Mouse (Mus musculus): ENCODE results near the gene Sppl2b.

Gene Sppl2b

GRCm38 (mm10) chr10:80845055-80845693 lies 9.9 kb upstream of the Sppl2b start:
- DNase-seq (ENCODE audit: low spot score), result no peak

DNA sequence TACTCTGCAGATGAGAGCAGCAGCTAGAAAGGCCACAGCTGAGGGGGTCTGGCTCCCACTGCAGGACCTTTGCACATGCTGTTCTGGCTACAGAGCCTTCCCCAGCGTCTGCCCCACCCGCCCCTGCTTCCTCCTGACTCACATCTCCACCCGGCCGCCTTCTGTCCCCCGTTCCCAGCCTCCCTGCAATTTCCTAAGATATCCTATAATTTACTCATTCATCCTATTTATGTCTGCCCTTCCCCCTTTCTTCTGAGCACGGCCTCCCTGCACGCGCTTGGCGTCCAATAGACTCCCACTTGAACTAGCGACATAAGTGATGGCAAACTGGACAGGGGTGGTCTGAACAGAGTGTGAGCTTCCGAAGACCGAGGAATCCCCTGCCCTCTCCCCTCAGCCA lies 9.3 kb upstream of the Sppl2b start:
- no peak for DNase-seq (ENCODE audit: low spot score)

DNA sequence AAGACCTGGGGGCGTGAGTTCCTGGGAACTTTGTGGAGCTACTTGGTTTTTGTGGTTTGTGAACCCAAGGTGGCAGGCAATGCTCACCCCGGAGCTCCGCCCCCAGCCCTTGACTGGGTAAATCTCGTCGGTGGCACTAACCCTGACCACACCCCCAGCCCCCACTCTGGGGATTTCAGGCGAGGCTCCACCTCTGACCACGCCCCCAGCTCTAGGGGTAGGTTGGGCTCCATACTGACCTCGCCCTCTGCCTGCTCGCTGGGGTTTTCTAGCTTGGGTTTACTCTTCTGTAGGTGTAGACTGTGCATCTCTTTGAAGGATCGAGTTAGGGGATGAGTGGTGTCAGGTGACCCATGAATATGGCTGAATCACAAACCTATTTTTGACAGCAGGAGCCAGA lies 6.5 kb upstream of the Sppl2b start:
- no peak for DNase-seq (ENCODE audit: low spot score)

DNA sequence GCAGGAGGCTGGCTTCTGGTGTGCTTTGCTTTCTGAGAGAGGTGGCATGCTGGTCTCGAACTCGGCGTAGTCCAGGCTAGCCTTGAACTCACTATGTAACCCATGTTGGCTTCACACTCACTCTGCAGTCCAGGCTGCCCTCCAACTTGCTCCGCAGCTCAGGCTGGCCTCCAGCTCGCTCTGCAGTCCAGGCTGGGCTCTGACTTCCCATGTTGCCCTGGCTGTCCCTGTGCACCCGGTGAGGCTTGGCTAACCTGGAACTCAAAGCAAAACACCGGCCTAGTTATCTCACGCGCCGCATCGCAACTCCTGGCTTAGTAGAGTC lies 636 bp downstream of the Sppl2b start:
- no peak for DNase-seq (ENCODE audit: low spot score)

DNA sequence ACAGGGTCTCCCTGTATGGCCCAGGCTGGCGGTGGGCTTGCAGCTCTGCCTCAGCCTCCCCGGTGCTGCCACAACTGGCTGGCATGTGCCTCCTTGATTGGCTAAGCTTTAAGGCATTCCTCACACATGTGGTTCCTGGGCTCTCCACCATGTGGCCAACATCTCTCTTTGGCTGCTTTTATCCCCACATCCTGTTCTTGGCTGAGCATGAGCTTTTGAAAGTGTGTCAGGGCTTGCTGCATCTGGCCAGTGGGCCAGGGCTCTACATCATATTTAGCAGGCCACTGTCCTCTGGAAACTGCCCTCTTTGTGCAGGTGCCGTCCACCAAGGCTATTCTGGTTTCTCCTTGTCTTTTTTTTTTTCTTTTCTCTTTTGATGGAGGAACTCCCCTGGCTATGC lies 1.2 kb downstream of the Sppl2b start:
- no peak for DNase-seq (ENCODE audit: low spot score)

DNA sequence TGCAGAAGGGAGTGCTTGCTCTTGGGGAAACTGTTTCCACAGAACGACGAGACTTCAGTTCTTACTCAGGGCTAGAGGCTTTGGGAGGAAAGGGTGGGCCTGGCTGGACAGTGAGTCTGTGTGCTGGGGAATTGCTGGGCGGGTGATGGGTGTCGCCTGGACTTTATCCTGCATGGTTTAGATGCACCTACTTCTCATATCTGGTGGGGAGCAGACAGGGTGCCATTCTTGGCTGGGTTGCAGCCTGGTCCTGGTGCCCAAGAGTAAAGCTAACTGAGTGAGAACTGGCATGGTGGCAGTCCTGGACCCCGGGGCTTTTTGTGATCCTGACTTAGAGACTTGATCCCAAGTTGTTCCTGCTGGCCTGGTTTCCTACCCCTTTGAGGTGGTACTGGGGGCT lies 1.8 kb downstream of the Sppl2b start:
- DNase-seq (ENCODE audit: low spot score), result no peak

- no peak for DNase-seq (ENCODE audit: low spot score)
Observed at GRCm38 (mm10) chr10:80857386-80857785, 2.3 kb downstream of the Sppl2b start.

DNA sequence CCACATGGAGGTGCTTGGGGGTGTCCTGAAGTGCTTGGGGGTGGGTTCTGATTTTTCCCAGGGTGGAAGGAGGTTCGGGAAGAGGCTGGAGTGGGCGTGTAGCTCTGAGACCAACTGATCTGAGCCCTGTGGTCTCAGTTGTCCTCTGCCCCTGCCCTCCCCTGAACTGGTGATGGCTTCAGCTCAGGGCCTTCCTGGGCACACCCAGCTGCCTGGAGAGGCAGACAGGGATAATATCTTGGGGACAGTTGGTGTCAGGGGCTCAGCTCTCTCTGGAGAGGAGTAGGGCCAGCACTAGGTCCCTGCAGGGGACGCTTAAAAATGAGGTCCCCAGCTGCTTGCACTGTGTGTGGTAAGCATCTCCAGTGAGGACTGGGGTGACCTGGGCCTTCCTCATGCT lies 2.8 kb downstream of the Sppl2b start:
- DNase-seq (ENCODE audit: low spot score), result no peak

DNA sequence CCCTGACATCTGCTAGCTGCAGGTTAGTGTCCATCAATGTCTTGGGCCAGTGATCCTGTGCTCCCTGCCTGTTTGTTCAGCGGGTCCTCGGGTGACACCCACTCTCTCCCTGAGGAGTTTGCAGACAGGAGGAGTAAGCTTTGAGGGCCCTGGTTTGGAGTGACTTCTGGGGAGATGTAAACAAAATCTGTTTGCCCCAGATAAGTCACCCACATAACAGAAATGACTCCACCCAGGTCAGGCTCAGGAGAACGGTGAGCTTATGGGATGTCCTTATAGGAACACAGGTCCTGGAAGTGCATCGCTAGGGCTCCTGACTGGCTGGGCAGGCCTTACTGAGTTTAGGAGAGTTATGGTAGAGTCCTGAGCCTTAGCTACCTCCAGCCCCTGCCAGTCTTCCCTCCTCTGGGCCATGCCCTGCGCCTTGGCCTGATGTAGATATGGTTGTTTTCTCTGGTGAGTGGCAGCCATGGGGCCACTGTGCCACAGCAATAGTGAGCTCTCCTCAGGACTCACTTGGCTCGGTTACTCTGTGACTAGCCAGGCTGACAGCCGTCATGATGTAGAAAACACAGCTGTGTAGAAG lies 3.4 kb downstream of the Sppl2b start:
- DNase-seq (ENCODE audit: low spot score), result no peak

DNA sequence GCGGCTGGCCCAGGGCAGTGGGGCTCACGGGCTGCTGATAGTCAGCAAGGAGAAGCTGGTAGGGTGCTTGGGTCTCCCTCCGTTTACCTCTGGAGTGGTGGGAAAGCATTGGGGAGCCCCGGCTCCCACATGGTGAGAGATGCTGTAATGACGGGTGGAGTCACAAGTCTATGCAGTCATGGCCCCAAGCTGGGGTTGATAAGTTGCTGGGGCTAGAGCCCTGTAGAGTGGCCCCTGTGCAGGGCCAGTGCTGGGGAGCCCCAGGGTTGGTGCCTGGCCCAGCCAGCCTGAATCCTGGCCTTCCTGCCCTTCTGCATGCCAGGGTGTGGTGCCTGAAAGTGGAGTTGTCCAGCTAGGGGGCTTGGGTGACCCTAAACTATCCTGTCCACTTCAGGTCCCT lies 7.2 kb downstream of the Sppl2b start:
- DNase-seq (ENCODE audit: low spot score), result no peak

DNA sequence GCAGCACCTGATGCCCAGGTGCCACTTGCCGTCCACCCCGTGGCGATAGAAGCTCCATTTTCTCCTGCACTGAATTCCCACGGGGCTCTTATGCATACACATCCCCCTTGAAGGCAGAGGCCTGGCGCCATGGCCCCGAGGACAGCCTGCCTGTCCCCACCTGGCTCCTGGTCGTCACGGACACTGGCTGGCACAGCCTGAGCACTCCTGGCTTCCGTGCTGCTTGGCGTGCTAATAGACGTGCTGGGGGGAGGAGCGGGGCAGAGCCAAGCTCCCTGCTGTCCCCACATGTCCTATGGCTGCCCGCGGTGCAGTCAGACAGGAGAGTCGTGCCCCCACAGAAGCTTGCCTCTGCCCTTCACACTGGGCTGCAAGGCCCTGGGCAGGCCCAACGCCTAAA lies 9.4 kb downstream of the Sppl2b start:
- no peak for DNase-seq (ENCODE audit: low spot score)

GRCm38 (mm10) chr10:80870993-80871392 lies 15.9 kb downstream of the Sppl2b start:
- DNase-seq (ENCODE audit: low spot score), result no peak

DNA sequence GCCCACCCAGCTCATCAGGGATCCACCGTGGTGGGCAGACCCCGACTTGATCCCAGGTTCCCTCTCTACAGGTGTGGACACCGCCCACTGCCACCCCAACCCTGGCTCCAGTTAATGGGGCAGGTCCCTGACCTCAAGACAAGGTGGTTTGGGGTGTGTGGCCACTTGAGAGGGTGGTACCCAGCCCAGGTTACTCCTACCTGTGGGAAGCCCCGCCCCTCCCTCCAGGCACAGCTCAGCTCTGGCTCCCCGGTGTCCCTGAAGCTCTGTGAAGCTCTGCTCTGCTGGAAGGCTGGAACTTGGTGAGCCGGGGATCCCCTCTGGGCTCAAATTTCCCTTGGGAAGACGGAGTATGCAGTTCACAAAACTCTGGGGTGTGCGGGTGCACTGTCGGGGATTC lies 16.5 kb downstream of the Sppl2b start, which contains the start of gene Tmprss9:
Tmprss9 (plus strand) TSS at position 268 of the 400 bp plus-strand sequence.
- DNase-seq (ENCODE audit: low spot score), result no peak

DNA sequence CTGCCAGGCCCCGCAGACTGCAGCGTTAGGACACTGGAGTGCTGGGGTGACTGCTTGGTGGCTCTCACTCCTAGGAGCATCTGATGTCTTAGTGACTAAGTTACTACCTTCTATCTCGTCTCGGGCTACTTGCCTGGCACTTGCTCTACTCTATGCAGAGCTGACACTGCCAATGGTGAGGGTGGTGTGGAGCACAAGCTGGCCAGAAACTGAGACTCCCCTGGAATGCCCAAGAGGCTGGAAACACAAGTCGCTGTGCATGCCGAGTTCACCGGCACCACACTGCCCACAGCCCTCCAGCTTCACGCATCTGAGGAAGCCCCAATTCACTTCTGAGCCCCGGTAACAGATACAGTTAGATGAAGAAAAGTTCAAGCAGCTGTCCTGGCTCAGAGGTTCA lies 19.0 kb downstream of the Sppl2b start:
- no peak for DNase-seq (ENCODE audit: low spot score)

DNA sequence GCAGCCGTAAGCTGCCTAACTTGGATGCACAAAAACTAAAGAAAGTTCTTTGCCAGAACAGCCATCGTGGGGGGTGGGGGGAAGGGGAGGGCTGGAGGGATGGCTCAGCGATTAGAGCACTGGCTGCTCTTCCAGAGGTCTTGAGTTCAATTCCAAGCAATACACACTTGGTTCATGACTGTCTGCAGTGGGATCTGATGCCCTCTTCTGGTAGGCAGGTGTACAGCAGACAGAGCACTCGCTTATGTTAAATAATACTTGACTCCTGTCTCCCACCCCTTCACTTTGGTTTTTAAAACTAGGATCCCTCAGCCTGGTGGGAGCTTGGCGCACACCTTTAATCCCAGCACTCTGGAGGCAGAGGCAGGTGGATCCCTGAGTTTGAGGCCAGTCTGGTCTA lies 21.0 kb downstream of the Sppl2b start:
- no peak for DNase-seq (ENCODE audit: low spot score)

- DNase-seq (ENCODE audit: low spot score), result no peak
Observed at GRCm38 (mm10) chr10:80876594-80876993, 21.5 kb downstream of the Sppl2b start.

GRCm38 (mm10) chr10:80880131-80880641 lies 25.1 kb downstream of the Sppl2b start:
- no peak for DNase-seq (ENCODE audit: low spot score)

GRCm38 (mm10) chr10:80880901-80881300 lies 25.8 kb downstream of the Sppl2b start:
- DNase-seq (ENCODE audit: low spot score), result no peak

- DNase-seq (ENCODE audit: low spot score), result peak; percentile 42
Observed at GRCm38 (mm10) chr10:80881301-80881700, 26.2 kb downstream of the Sppl2b start.

DNA sequence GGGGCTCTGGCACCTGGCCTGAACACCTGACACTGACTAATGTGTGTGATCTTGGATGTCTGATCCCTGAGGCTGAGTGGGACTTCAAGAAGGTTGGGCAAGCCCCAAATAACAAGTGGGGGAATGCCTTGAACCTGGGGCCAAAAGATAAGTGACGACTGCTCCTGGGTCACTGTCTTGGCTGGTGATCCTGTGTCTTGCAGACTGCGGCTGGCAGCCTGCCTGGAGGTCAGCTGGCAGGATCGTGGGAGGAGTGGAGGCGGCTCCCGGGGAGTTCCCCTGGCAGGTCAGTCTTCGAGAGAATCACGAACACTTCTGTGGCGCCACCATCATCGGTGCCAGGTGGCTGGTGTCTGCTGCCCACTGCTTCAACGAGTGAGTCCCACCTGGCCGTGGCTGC lies 32.1 kb downstream of the Sppl2b start:
- DNase-seq (ENCODE audit: low spot score), result no peak

GRCm38 (mm10) chr10:80895100-80895499 lies 40.0 kb downstream of the Sppl2b start:
- DNase-seq (ENCODE audit: low spot score), result no peak

DNA sequence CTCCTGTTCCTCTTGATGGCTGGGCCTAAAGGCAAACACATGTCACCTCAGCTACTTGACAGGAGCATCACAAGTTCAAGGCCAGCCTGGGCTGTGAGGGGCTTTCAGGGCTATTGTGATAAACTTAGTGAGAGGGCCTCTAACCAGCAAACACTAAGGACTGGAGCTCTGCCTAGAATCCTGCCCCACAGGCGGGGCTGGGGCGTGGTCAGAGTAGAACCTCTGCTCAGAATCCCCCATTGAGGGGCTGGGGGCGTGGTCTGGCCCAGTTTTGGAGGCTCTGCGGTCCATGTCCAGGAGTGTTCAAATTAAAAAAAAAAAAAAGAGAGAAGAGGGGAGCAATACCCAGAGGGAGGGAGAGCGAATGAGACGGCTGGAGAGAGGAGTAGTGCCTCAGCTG lies 40.6 kb downstream of the Sppl2b start:
- no peak for DNase-seq (ENCODE audit: low spot score)

- DNase-seq (ENCODE audit: low spot score), result no peak
Observed at GRCm38 (mm10) chr10:80896581-80897485, 41.8 kb downstream of the Sppl2b start.
